Mouse (Mus musculus) ovary, adult 18-20 months (tissue): ENCODE measurements around the gene Cacna2d3.

Experiments used
- DNase-seq: peaks from one replicate; pipeline ENCODE4 v3.0.0; 2022; ENCODE audit warnings: low spot score, mixed read lengths

Cacna2d3 gene

GRCm38 (mm10) chr14:28918871-28919270, 802.8 kb downstream of the Cacna2d3 start:
- no peak for DNase-seq

GRCm38 (mm10) chr14:28915004-28915403, 806.7 kb downstream of the Cacna2d3 start:
- no peak for DNase-seq

DNA sequence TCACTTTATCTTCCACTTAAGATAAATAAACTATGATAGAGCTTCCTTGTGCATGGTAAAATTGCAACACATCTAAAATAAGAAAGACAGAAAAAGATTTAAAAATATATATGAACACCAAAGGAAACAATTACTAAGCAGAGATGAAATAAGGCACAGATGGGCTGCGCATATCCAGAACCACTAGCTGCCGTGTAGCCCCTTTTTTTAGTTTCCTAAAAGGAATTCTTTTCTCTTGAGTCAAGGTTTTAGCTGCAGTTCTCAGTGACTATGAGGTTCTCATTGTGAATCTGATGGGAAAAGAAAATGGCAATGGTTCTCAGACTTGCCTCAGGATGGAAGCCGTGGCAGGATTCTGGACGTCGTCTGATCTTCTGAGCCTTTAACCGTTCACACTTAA, 814.0 kb downstream of the Cacna2d3 start:
- DNase-seq = no peak

DNA sequence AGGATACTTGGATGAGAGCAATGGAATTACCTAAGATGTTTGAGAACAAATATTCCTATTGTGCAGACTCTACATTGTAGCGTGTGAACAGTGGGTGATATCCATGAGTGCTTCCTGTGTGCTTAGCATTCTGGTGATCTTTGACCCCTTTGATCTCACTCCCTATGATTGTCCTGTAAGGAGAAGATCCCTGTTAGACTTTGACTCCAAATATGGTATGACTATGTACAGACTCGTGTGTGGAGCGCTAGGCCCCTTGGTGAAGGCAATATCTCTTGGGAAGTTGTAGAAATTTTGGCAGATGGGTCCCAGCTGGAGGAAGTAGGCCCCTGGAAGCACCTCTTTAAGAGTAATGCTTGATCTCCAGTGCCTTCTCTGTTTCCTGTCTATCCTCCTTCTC, 829.1 kb downstream of the Cacna2d3 start:
- no peak for DNase-seq

- DNase-seq = no peak
Measured at GRCm38 (mm10) chr14:28887373-28887772, 834.3 kb downstream of the Cacna2d3 start.

DNA sequence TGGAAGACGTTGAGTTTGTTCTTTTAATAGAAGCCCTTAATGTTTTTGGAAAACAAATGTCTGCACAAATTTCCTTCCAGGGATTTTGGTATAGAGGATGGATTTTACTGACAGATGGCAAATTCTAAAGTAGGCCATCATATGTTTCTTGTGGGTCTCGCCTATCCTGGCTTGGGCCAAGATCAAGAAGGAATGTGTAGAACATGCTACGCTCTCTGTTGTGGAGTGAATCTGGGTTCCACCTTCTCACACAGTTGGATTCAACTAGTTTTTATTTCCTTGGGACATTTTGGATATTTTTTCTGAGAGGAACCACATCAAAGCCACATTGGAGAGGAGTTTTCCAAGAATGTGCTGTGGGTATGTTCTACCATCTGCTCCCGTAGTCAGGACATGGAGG, 835.0 kb downstream of the Cacna2d3 start:
- no peak for DNase-seq

GRCm38 (mm10) chr14:28870983-28871382, 850.7 kb downstream of the Cacna2d3 start:
- DNase-seq = no peak

DNA sequence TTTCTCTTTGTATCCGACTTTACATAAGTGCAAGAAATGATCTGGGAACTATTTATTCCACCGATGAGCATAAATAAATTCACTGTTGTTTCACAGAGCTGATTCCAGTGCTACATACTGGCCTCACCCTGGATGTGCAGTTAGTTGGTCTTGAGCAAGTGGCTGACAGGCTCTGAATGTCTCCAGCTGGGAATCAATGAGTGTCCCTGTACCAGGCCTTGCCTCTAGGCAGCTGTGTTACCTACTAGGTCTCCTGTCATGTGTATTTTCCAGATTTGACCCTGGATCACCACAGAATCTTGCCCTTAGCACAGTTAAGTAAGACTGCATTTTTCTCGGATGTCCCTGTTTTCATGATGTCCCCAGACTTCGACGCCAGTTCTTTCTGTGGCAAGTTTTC, 851.3 kb downstream of the Cacna2d3 start:
- no peak for DNase-seq

DNA sequence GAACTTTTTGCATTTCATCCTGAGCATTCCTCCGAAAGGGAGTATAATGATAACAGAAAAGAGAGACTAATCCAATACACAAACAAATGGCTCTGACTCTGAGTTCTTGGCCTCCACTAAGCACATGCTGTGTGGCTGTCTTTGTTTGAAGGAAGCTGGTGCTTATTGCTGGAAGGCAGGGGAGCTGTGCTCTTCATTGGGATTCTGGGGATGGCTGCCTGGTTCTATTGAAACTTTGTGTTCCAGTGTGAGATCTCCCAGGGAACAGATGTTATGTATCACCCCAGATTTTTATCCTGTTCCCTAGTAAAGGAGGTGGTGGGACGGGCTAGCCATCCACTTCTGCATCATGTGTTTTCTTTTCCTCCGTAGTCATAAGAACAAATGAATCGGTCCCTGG, 856.7 kb downstream of the Cacna2d3 start:
- DNase-seq = no peak

- no peak for DNase-seq
Measured at GRCm38 (mm10) chr14:28861142-28861541, 860.5 kb downstream of the Cacna2d3 start.
